Mouse (Mus musculus) bone marrow macrophage, adult 2 months (primary cell): ENCODE data around the gene Samd13. TPM values are rescaled to one million over a fixed set of nuclear protein-coding genes. Genes with fewer than 3 reads are reported as not detected.

ENCODE experiments used
- H3K27ac ChIP-seq: 2 replicates; pipeline ENCODE4 v1.5.1; 2012; ENCODE audit warnings: low read depth, low read length; ENCODE audit not compliant: insufficient read depth
- H3K4me1 ChIP-seq: 2 replicates; pipeline ENCODE4 v1.6.1; 2012; ENCODE audit warnings: low read length; ENCODE audit not compliant: control insufficient read depth, insufficient read depth
- H3K4me3 ChIP-seq: 2 replicates; pipeline ENCODE4 v1.5.1; 2012; ENCODE audit warnings: mild to moderate bottlenecking, low read length, moderate library complexity; ENCODE audit not compliant: insufficient read depth
- CTCF ChIP-seq: IDR thresholded peaks from 2 replicates; pipeline ENCODE4 v1.5.1; 2012; ENCODE audit warnings: low read depth, mild to moderate bottlenecking, low read length, moderate library complexity
- POLR2A ChIP-seq: IDR thresholded peaks from 2 replicates; pipeline ENCODE4 v1.6.1; 2012; ENCODE audit warnings: mild to moderate bottlenecking, low read depth, low read length, borderline replicate concordance
- polyA plus RNA-seq: library from polyadenylated mRNA; stranded (reverse); fragments of >200 nt; gene quantifications from 2 replicates; pipeline ENCODE4 v1.2.4, GENCODE M21; 2012; ENCODE audit not compliant: missing spikeins, insufficient read depth, insufficient read length

The Samd13 gene
- polyA plus RNA-seq, 1 experiment, result not detected

- peaks cover 24% of the 10 kb centered on the region for H3K4me1 ChIP-seq
- no peak overlapping the region for H3K27ac ChIP-seq
- TF ChIP-seq CTCF (no peak), POLR2A (no peak)
- no peak overlapping the region for H3K4me3 ChIP-seq
Measured at GRCm38 (mm10) chr3:146652431-146652830, 33.0 kb downstream of the Samd13 start.

DNA sequence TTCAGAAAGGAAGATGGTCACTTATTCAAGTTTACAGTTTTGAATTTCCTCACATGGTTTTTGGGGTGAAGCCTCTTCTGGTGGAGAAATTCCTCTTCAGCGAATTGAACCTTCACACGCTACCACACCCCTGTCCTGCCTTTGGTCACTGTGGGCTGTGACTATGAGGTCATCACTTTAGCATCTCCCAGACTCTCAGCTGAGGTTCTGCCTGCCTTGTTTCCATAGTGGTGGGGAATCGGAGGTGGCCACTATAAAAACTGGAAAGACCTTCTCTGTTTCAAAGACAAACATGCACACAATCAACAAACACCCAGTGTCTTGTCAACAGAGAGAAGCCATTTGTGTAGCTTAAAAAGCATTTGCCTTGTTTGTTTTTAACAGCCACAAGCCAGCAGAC lies 34.2 kb downstream of the Samd13 start, which contains the start of gene 4930503B20Rik:
4930503B20Rik (minus strand) TSS at position 101 of the 400 bp plus-strand sequence.
- H3K27ac ChIP-seq, result no peak within 1 kb of the TSS
- H3K4me1 ChIP-seq, result peaks cover 18% of the 10 kb centered on the region
- TF ChIP-seq CTCF (no peak), POLR2A (no peak)
- H3K4me3 ChIP-seq, result no peak within 1 kb of the TSS

DNA sequence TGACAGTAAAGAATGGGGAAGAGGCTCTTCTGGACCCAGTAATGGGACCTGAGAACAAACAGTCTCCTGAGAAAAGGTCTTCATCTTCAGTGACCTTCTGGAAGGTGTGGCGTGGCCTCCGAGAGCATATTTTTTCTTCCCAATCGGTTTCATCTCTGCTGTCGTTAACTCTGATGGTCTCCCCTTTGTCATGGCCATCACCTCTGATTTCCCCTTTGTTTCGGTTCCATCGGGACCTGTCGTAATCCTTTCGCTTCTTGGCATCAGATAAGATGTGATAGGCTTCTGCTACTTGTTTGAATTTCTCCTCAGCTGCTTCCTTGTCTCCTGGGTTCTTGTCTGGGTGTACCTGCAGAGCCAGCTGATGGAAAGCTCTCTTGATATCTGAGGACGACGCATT lies 34.7 kb downstream of the Samd13 start:
- TF ChIP-seq CTCF (no peak), POLR2A (no peak)
- Histone ChIP-seq H3K27ac (no peak overlapping the region), H3K4me1 (peaks cover 18% of the 10 kb centered on the region), H3K4me3 (no peak overlapping the region)

- Histone ChIP-seq H3K27ac (no peak overlapping the region), H3K4me3 (no peak overlapping the region), H3K4me1 (peaks cover 8% of the 10 kb centered on the region)
- TF ChIP-seq CTCF (no peak), POLR2A (no peak)
Measured at GRCm38 (mm10) chr3:146649311-146649894, 36.0 kb downstream of the Samd13 start.

DNA sequence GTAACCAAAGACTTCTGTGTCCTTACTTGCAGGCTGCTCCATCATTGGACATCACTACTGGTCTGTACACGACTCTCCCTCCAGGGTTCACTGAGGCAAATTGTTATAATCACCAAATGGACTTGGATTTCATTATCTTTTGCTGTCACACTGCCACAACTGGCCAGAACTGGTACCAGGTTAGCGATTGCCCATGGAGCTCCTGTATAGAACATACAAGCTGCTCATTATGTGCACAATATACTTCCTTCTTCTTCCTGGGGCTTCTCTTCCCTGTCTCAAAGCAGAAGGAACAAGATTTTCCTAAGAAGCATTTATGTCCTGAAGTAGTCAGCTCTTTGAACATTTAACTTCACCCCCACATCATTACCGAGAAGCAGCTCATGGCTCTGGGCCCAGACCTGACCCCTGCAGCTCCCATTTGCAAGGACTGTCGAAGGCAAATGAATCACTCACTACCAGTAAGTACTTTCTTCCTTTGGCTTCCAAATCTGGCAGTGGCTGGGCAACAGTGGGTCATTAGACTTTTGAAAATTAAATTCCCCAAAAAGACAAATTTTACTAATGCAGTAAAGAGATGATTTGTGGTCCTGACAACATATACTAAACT lies 43.5 kb downstream of the Samd13 start:
- TF ChIP-seq CTCF (no peak), POLR2A (no peak)
- Histone ChIP-seq H3K4me3 (no peak overlapping the region), H3K27ac (no peak overlapping the region), H3K4me1 (no peaks in the 10 kb centered on the region)

- H3K4me3 ChIP-seq, result no peak overlapping the region
- no peak overlapping the region for H3K27ac ChIP-seq
- TF ChIP-seq POLR2A (no peak), CTCF (no peak)
- H3K4me1 ChIP-seq, result no peaks in the 10 kb centered on the region
Measured at GRCm38 (mm10) chr3:146632506-146632905, 52.9 kb downstream of the Samd13 start.

DNA sequence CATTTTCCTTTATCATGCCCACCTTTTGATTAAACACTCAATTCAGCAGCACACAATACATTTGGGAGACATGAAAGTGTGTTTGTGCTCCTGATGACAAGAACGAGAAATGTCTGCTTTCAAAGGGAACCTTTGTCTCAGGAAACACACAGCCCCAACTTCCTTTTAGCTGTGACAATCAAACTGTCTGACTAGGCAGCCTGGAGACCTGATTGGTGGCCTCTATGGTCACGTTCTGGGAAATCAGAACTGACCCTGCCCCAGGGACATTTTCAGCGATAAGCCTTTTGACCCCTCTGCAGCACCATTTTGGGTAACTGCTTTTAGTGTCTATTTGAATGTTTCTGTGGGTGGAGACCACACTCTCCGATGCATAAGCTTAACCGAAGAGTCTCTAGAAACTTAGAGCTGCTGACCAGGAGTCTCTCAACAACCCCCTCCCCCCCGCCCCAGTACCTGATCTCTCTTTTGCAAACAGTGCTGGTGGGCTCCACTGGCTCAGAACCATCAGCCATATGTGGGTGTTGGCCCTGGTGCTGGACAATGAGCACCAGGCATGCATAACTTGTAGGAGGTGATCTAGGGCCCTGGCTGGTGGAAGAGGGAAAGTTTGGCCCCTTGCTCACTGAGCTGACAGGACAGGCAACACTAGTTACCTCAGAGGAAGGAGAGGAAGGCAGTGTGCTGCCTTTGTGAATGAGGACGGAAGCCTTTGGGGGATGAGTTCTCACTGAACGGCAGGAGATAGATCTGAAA lies 57.0 kb downstream of the Samd13 start:
- H3K4me3 ChIP-seq, result no peak overlapping the region

GRCm38 (mm10) chr3:146625766-146626165 lies 59.6 kb downstream of the Samd13 start:
- no peak for TF ChIP-seq CTCF
- no peak for TF ChIP-seq POLR2A

More for the DNA sequence above, 57.0 kb downstream of the Samd13 start:
- Histone ChIP-seq H3K27ac (no peak overlapping the region), H3K4me1 (no peaks in the 10 kb centered on the region)
- TF ChIP-seq POLR2A, result no peak
- TF ChIP-seq CTCF, result no peak

DNA sequence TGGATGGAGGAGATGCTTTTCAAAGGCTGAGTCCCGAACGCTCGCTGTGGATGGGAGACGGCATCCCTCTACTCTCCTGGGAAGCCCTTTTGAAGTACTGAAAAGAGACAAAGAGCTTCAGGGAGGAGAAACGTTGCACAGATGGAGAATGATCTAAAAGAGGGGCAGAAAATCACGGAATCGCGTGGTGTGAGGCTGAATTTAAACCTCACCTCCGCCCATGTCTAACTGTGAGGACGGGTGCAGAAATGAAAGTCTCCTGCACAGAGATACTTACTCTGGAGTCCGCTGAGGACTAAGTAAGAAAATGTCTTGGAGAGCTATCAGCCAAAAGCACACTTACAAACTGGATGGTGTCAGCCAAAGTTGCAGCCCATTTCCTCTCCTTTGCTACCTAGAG lies 63.4 kb downstream of the Samd13 start:
- H3K4me3 ChIP-seq, result no peak overlapping the region
- peaks cover under 1% of the 10 kb centered on the region for H3K4me1 ChIP-seq

More at GRCm38 (mm10) chr3:146625766-146626165, 59.6 kb downstream of the Samd13 start:
- no peak overlapping the region for H3K27ac ChIP-seq
- H3K4me1 ChIP-seq, result no peaks in the 10 kb centered on the region
- no peak overlapping the region for H3K4me3 ChIP-seq

GRCm38 (mm10) chr3:146620555-146621249 lies 64.7 kb downstream of the Samd13 start:
- Histone ChIP-seq H3K27ac (no peak overlapping the region), H3K4me1 (peaks cover 6% of the 10 kb centered on the region), H3K4me3 (no peak overlapping the region)
- no peak for TF ChIP-seq CTCF

More for the DNA sequence above, 63.4 kb downstream of the Samd13 start:
- H3K27ac ChIP-seq, result no peak overlapping the region
- TF ChIP-seq POLR2A (no peak), CTCF (no peak)
